ENCODE assay signal across 26 mouse cellular contexts in the genomic region with DNA sequence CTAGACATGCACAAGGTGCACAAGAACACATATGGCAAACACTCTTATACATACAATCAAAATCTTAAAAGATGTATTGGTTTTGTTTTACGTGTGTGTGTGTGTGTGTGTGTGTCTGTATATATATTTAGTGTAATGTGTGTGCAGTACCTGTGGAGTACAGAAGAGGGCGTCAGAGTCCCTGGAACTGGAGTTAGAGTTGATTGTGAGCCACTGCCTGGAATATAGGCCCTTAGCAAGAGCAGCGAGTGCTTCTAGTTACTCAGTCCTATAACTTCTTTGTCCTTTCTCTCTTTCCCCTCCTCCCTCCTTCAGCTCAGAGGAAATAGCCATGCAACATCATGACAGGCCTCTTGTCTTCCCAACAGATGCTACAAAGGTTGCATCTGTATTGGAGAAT. TPM values are rescaled to one million over a fixed set of nuclear protein-coding genes. Genes with fewer than 3 reads are reported as not detected.
DNase-seq lines count a peak whose midpoint lies in the region; ATAC-seq and TF ChIP-seq lines count a peak whose summit lies in the region.
"Had no signal": no experiment of that assay in that cellular context is flagged by ENCODE, and none has a peak within 500 bp of the region (broad histone marks: within the 10 kb centered on the region; RNA-seq: fewer than 3 reads in every experiment).

No protein-coding gene starts in this region.

- H3K27me3 ChIP-seq in heart, embryonic 11.5 days (ENCODE audit: control insufficient read depth, insufficient read depth, low read length) = no peaks in the 10 kb centered on the region
- H3K27me3 ChIP-seq in E14TG2a.4 (ENCODE audit: insufficient read depth, low read length) = no peaks in the 10 kb centered on the region
- H3K27me3 ChIP-seq: embryonic facial prominence, embryonic 13.5 days; forebrain, embryonic 13.5 days; limb, embryonic 15.5 days; liver, embryonic 15.5 days; lung, embryonic 15.5 days; midbrain, embryonic 15.5 days had no signal

- peaks cover 7% of the 10 kb centered on the region for H3K4me1 ChIP-seq in heart, embryonic 11.5 days (ENCODE audit: control insufficient read depth, insufficient read depth, low read length)
- H3K4me1 ChIP-seq in E14TG2a.4 (replicated peaks; ENCODE audit: low read depth, low read length) (peaks cover 28% of the 10 kb centered on the region), ES-E14 (ENCODE audit: control insufficient read depth in 2 of 2, insufficient read depth in 2 of 2, low read length in 2 of 2, poor library complexity in 1 of 2) (peaks cover 0 to 2% of the 10 kb centered on the region in 2 experiments; a peak in 1 of 4 replicates)
- H3K4me1 ChIP-seq: embryonic facial prominence, embryonic 13.5 days; forebrain, embryonic 13.5 days; limb, embryonic 15.5 days; liver, embryonic 15.5 days; lung, embryonic 15.5 days; midbrain, embryonic 15.5 days had no signal

- intact Hi-C loops in heart, postnatal 10 days (cut with DNase I) = no loop called here
- intact Hi-C loops in left cerebral cortex, adult 2 months (cut with DNase I) = loop anchor here (5.0 kb wide), 1 partner anchor 46 kb away; a partner anchor contains a TSS

- no peak overlapping the region for H3K9ac ChIP-seq in heart, embryonic 11.5 days (ENCODE audit: low read depth, low read length)
- H3K9ac ChIP-seq in ES-E14 (ENCODE audit: insufficient read depth, low read depth, low read length, poor library complexity, severe bottlenecking) = no peak overlapping the region
- H3K9ac ChIP-seq: embryonic facial prominence, embryonic 13.5 days; forebrain, embryonic 13.5 days; limb, embryonic 15.5 days; liver, embryonic 15.5 days; lung, embryonic 15.5 days; midbrain, embryonic 15.5 days had no signal

- H3K4me2 ChIP-seq in heart, embryonic 11.5 days = no peak overlapping the region
- H3K4me2 ChIP-seq: embryonic facial prominence, embryonic 13.5 days; forebrain, embryonic 13.5 days; limb, embryonic 15.5 days; liver, embryonic 15.5 days; lung, embryonic 15.5 days; midbrain, embryonic 15.5 days had no signal

- no peak overlapping the region for H3K4me3 ChIP-seq in heart, embryonic 11.5 days (ENCODE audit: low read depth, low read length)
- no peak overlapping the region for H3K4me3 ChIP-seq in left cerebral cortex, adult 2 months
- H3K4me3 ChIP-seq in E14TG2a.4 (replicated peaks; ENCODE audit: low read length) (no peak overlapping the region), ES-E14 (ENCODE audit: insufficient read depth in 1 of 2, low read depth in 1 of 2, low read length in 2 of 2, poor library complexity in 1 of 2, severe bottlenecking in 1 of 2) (no peak overlapping the region)
- H3K4me3 ChIP-seq: embryonic facial prominence, embryonic 13.5 days; forebrain, embryonic 13.5 days; limb, embryonic 10.5 days; limb, embryonic 15.5 days; liver, embryonic 15.5 days; lung, embryonic 15.5 days; midbrain, embryonic 15.5 days had no signal

- no peaks in the 10 kb centered on the region for H3K9me3 ChIP-seq in heart, embryonic 11.5 days (replicated peaks; ENCODE audit: control insufficient read depth, low read length)
- H3K9me3 ChIP-seq in E14TG2a.4 (ENCODE audit: low read length) (peaks cover 9% of the 10 kb centered on the region), ES-E14 (ENCODE audit: control insufficient read depth, insufficient read depth, low read depth, low read length) (no peaks in the 10 kb centered on the region)
- H3K9me3 ChIP-seq: embryonic facial prominence, embryonic 13.5 days; forebrain, embryonic 13.5 days; limb, embryonic 10.5 days; limb, embryonic 15.5 days; liver, embryonic 15.5 days; lung, embryonic 15.5 days; midbrain, embryonic 15.5 days had no signal

- no peak for DNase-seq in heart, postnatal 10 days
- DNase-seq in left cerebral cortex, adult 2 months (ENCODE audit: extremely low spot score in 1 of 2, low spot score in 2 of 2) = no peak
- no peak for DNase-seq in left cerebral cortex, adult 11 months (ENCODE audit: low spot score)
- no peak for DNase-seq in ES-E14 (ENCODE audit: low read depth, low spot score)
- no peak for DNase-seq in retina, embryonic 14.5 days (ENCODE audit: low spot score)
- no peak for DNase-seq in adrenal gland, adult 18-20 months (ENCODE audit: low spot score in 2 of 2)
- DNase-seq: adrenal gland, postnatal 25 days; cerebellum, adult 11-12 months; cerebellum, adult 9-11 months; gastrocnemius, adult 2 months; gastrocnemius, postnatal 36 days; kidney, adult 11 months; kidney, postnatal 25 days had no signal

- ATAC-seq in heart, embryonic 11.5 days (replicated peaks; ENCODE audit: insufficient number of reproducible peaks, low FRiP score, low TSS enrichment) = no peak
- ATAC-seq: CD4-positive, CD25-positive, alpha-beta regulatory T cell, adult 4 months; forebrain, embryonic 13.5 days; midbrain, embryonic 15.5 days had no signal

- H3K27ac ChIP-seq in heart, embryonic 11.5 days (ENCODE audit: low read depth, low read length) = peak overlapping the region; percentile 0; the same call in 1 of the 2 replicates
- H3K27ac ChIP-seq in left cerebral cortex, adult 2 months = peak overlapping the region; percentile 69
- no peak overlapping the region for H3K27ac ChIP-seq in ES-E14 (ENCODE audit: insufficient read depth, low read depth, low read length, poor library complexity, severe bottlenecking)
- H3K27ac ChIP-seq: embryonic facial prominence, embryonic 13.5 days; limb, embryonic 10.5 days; limb, embryonic 15.5 days; liver, embryonic 15.5 days; lung, embryonic 15.5 days; macrophage; midbrain, embryonic 15.5 days had no signal

- H3K36me3 ChIP-seq in heart, embryonic 11.5 days (ENCODE audit: control insufficient read depth, insufficient read depth, low read length) = no peaks in the 10 kb centered on the region
- no peaks in the 10 kb centered on the region for H3K36me3 ChIP-seq in E14TG2a.4 (ENCODE audit: insufficient read depth, low read length)
- H3K36me3 ChIP-seq in ES-E14 (ENCODE audit: control insufficient read depth, insufficient read depth, low read length, poor library complexity, severe bottlenecking) = no peaks in the 10 kb centered on the region
- H3K36me3 ChIP-seq: embryonic facial prominence, embryonic 13.5 days; G1E; limb, embryonic 10.5 days; limb, embryonic 15.5 days; liver, embryonic 15.5 days; lung, embryonic 15.5 days; midbrain, embryonic 15.5 days had no signal

- no peak; the same call in none of the 2 replicates for TF ChIP-seq CTCF in left cerebral cortex, adult 2 months (IDR thresholded peaks at IDR 0.05)
- TF ChIP-seq CTCF in E14TG2a.4 (conservative IDR thresholded peaks at IDR 0.05; ENCODE audit: low read length) = peak; percentile 49

- in situ Hi-C loops in ES-E14 (cut with MboI; ENCODE audit: low sequenced_read_pairs in 2 of 2, unreplicated experiment in 2 of 2) = no loop called here

- WGBS in heart, embryonic 11.5 days (ENCODE audit: insufficient replicate concordance) = 75% methylated on average over 3 of the region's 3 CpGs

TF ChIP-seq in ES-E14, 5 proteins besides CTCF, POLR2A, EP300 and RAD21:
- 0 out of 2 replicates have a peak, but pooled peaks have one; percentile 17 for TF ChIP-seq ZC3H11A (IDR thresholded peaks at IDR 0.05; ENCODE audit: borderline replicate concordance, low read depth, low read length)
- no peak for TF ChIP-seq MAFK (IDR thresholded peaks at IDR 0.05; ENCODE audit: insufficient read depth, low read depth, low read length)
- no peak for TF ChIP-seq HCFC1 (IDR thresholded peaks at IDR 0.05; ENCODE audit: borderline replicate concordance, insufficient read depth, low read length)
- TF ChIP-seq CHD2 (IDR thresholded peaks at IDR 0.05; ENCODE audit: low read depth, low read length) = no peak
- no peak for TF ChIP-seq ZNF384 (IDR thresholded peaks at IDR 0.05; ENCODE audit: low read depth, low read length)

RNA-seq across cellular contexts. Expression of a gene that starts 40.6 kb away (rescaled TPM):
- 252 and 297 TPM in 2 replicates for polyA plus RNA-seq in heart, embryonic 11.5 days (2014; fragmentation: Nextera tagmentation; extraction: Ambion mirVana)
- total RNA-seq in heart, postnatal 10 days (2021) = 10 to 100 TPM; 27.2 to 36.1 TPM
- total RNA-seq in left cerebral cortex, adult 2 months (2021) = 10 to 100 TPM; 14.7 to 28.5 TPM
- 171 and 181 TPM in 2 replicates for total RNA-seq in ES-E14 (2012; rRNA removed)
- total RNA-seq in adrenal gland, adult 18-20 months (2021) = 10 to 100 TPM; 49.6 to 57.5 TPM

RNA-seq across cellular contexts. Expression of a gene that starts 44.8 kb away (rescaled TPM):
- polyA plus RNA-seq in heart, embryonic 11.5 days (2014; fragmentation: Nextera tagmentation; extraction: Ambion mirVana) = 1.2 and 1.6 TPM in 2 replicates
- 1 to 10 TPM; 4.6 TPM for total RNA-seq in heart, postnatal 10 days (2021)
- total RNA-seq in left cerebral cortex, adult 2 months (2021) = 10 to 100 TPM; 48.5 to 56.3 TPM
- 15.2 and 18.4 TPM in 2 replicates for total RNA-seq in ES-E14 (2012; rRNA removed)
- 1 to 10 TPM; 4.2 to 6.5 TPM for total RNA-seq in adrenal gland, adult 18-20 months (2021)
- total RNA-seq: neutrophil, adult 5-6 weeks had no signal
- polyA plus RNA-seq: CD4-positive, CD25-positive, alpha-beta regulatory T cell, adult 4 months; G1E; macrophage had no signal
